Mouse (Mus musculus) megakaryocyte, embryonic 14.5 days (primary cell): ENCODE data around the gene Clba1.

Experiments
- FLI1 ChIP-seq: IDR thresholded peaks from 2 replicates; pipeline ENCODE4 v1.6.1; 2012; ENCODE audit warnings: low read length, inconsistent platforms, mixed read lengths
- GATA1 ChIP-seq: IDR thresholded peaks from 3 replicates; pipeline ENCODE4 v1.6.1; 2012; ENCODE audit warnings: mixed read lengths, low read length, inconsistent platforms, borderline replicate concordance

GRCm38 (mm10) chr12:112761411-112761810 lies 47.3 kb upstream of the Clba1 start:
- TF ChIP-seq GATA1 (no peak), FLI1 (no peak)
